Mouse (Mus musculus): ENCODE results near the gene Pik3ca. TPM values are rescaled to one million over a fixed set of nuclear protein-coding genes. Genes with fewer than 3 reads are reported as not detected.
"Not testable (repeated sequence)": the region's sequence is repeated elsewhere in the genome, so short reads cannot be mapped to it uniquely, and the experiment has no call there.

The Pik3ca gene
- polyA plus RNA-seq, 1 experiment from 2014 or later = 11.8 TPM

GRCm38 (mm10) chr3:32428921-32429320 is 31.4 kb downstream of the Pik3ca start:
- Histone ChIP-seq H3K9me3 (no peaks in the 10 kb centered on the region), H3K27me3 (no peaks in the 10 kb centered on the region), H3K4me3 (no peak overlapping the region), H3K27ac (replicated peaks) (no peak overlapping the region), H3K4me1 (replicated peaks) (0 out of 2 replicates have a peak, but pooled peaks cover 2% of the 10 kb centered on the region), H3K36me3 (no peaks in the 10 kb centered on the region), H3K9ac (no peak overlapping the region), H3K4me2 (no peak overlapping the region)
- WGBS = 65% methylated on average over 4 of the region's 4 CpGs
- ATAC-seq (ENCODE audit: low read depth) = no peak

- H3K4me2 ChIP-seq; ATAC-seq (ENCODE audit: low read depth); H3K36me3 ChIP-seq; H3K4me3 ChIP-seq; H3K27ac ChIP-seq (replicated peaks); H3K4me1 ChIP-seq (replicated peaks); H3K9ac ChIP-seq; H3K27me3 ChIP-seq; H3K9me3 ChIP-seq: not testable (repeated sequence)
These were observed 31.9 kb downstream of the Pik3ca start for GRCm38 (mm10) chr3:32429351-32429750.

GRCm38 (mm10) chr3:32430394-32430793 is 32.9 kb downstream of the Pik3ca start:
- no peak overlapping the region for H3K4me2 ChIP-seq
- H3K9me3 ChIP-seq = no peaks in the 10 kb centered on the region
- no peak overlapping the region for H3K9ac ChIP-seq
- no peaks in the 10 kb centered on the region for H3K36me3 ChIP-seq
- 0 out of 2 replicates have a peak, but pooled peaks cover 2% of the 10 kb centered on the region for H3K4me1 ChIP-seq (replicated peaks)
- H3K4me3 ChIP-seq = no peak overlapping the region
- no peak for ATAC-seq (ENCODE audit: low read depth)
- no peaks in the 10 kb centered on the region for H3K27me3 ChIP-seq
- 76% methylated on average over 2 of the region's 2 CpGs for WGBS
- no peak overlapping the region for H3K27ac ChIP-seq (replicated peaks)

- Histone ChIP-seq H3K36me3 (peaks cover 20% of the 10 kb centered on the region), H3K9me3 (no peaks in the 10 kb centered on the region), H3K27ac (replicated peaks) (no peak overlapping the region), H3K4me3 (no peak overlapping the region), H3K27me3 (no peaks in the 10 kb centered on the region), H3K9ac (no peak overlapping the region), H3K4me1 (replicated peaks) (0 out of 2 replicates have a peak, but pooled peaks cover 2% of the 10 kb centered on the region), H3K4me2 (no peak overlapping the region)
- ATAC-seq (ENCODE audit: low read depth) = no peak
- WGBS = 70% methylated on average over 2 of the region's 2 CpGs
These were observed 36.5 kb downstream of the Pik3ca start for GRCm38 (mm10) chr3:32434016-32434415.

- Histone ChIP-seq H3K4me2 (no peak overlapping the region), H3K36me3 (peaks cover 39% of the 10 kb centered on the region), H3K27me3 (no peaks in the 10 kb centered on the region), H3K9me3 (no peaks in the 10 kb centered on the region), H3K27ac (replicated peaks) (no peak overlapping the region), H3K9ac (no peak overlapping the region), H3K4me3 (no peak overlapping the region), H3K4me1 (replicated peaks) (0 out of 2 replicates have a peak, but pooled peaks cover 2% of the 10 kb centered on the region)
- no peak for ATAC-seq (ENCODE audit: low read depth)
- WGBS = 90% methylated on average over 11 of the region's 11 CpGs
These were observed 38.6 kb downstream of the Pik3ca start for GRCm38 (mm10) chr3:32436101-32436500.

GRCm38 (mm10) chr3:32437297-32437696 is 39.8 kb downstream of the Pik3ca start:
- H3K36me3 ChIP-seq = peaks cover 49% of the 10 kb centered on the region
- WGBS = 98% methylated on average over 6 of the region's 6 CpGs
- H3K4me3 ChIP-seq = no peak overlapping the region
- no peak for ATAC-seq (ENCODE audit: low read depth)
- H3K4me1 ChIP-seq (replicated peaks) = 0 out of 2 replicates have a peak, but pooled peaks cover 2% of the 10 kb centered on the region
- no peaks in the 10 kb centered on the region for H3K9me3 ChIP-seq
- H3K9ac ChIP-seq = no peak overlapping the region
- no peaks in the 10 kb centered on the region for H3K27me3 ChIP-seq
- no peak overlapping the region for H3K27ac ChIP-seq (replicated peaks)
- H3K4me2 ChIP-seq = no peak overlapping the region

- Histone ChIP-seq H3K4me2 (no peak overlapping the region), H3K4me1 (replicated peaks) (0 out of 2 replicates have a peak, but pooled peaks cover 2% of the 10 kb centered on the region), H3K27ac (replicated peaks) (no peak overlapping the region), H3K27me3 (no peaks in the 10 kb centered on the region), H3K9me3 (no peaks in the 10 kb centered on the region), H3K4me3 (no peak overlapping the region), H3K9ac (no peak overlapping the region), H3K36me3 (peaks cover 55% of the 10 kb centered on the region)
- no peak for ATAC-seq (ENCODE audit: low read depth)
- WGBS = 95% methylated on average over 6 of the region's 6 CpGs
These were observed 40.3 kb downstream of the Pik3ca start for GRCm38 (mm10) chr3:32437820-32438219.

GRCm38 (mm10) chr3:32438716-32439115 is 41.2 kb downstream of the Pik3ca start:
- Histone ChIP-seq H3K4me1 (replicated peaks) (0 out of 2 replicates have a peak, but pooled peaks cover 2% of the 10 kb centered on the region), H3K36me3 (peaks cover 61% of the 10 kb centered on the region), H3K4me3 (no peak overlapping the region), H3K27ac (replicated peaks) (no peak overlapping the region), H3K27me3 (no peaks in the 10 kb centered on the region), H3K9ac (no peak overlapping the region), H3K9me3 (no peaks in the 10 kb centered on the region), H3K4me2 (no peak overlapping the region)
- no peak for ATAC-seq (ENCODE audit: low read depth)
- 89% methylated on average over 4 of the region's 4 CpGs for WGBS

GRCm38 (mm10) chr3:32441710-32442109 is 44.2 kb downstream of the Pik3ca start:
- peaks cover 77% of the 10 kb centered on the region for H3K36me3 ChIP-seq
- H3K27me3 ChIP-seq = no peaks in the 10 kb centered on the region
- no peak overlapping the region for H3K9ac ChIP-seq
- H3K4me1 ChIP-seq (replicated peaks) = no peaks in the 10 kb centered on the region
- H3K27ac ChIP-seq (replicated peaks) = no peak overlapping the region
- H3K4me2 ChIP-seq = no peak overlapping the region
- H3K4me3 ChIP-seq = no peak overlapping the region
- H3K9me3 ChIP-seq = no peaks in the 10 kb centered on the region
- ATAC-seq (ENCODE audit: low read depth) = no peak

GRCm38 (mm10) chr3:32454329-32455021 is 57.0 kb downstream of the Pik3ca start:
- no peak overlapping the region for H3K9ac ChIP-seq
- WGBS = 54% methylated on average over 11 of the region's 11 CpGs
- ATAC-seq (ENCODE audit: low read depth) = no peak
- no peak overlapping the region for H3K27ac ChIP-seq (replicated peaks)
- H3K9me3 ChIP-seq = no peaks in the 10 kb centered on the region
- no peaks in the 10 kb centered on the region for H3K4me1 ChIP-seq (replicated peaks)
- no peak overlapping the region for H3K4me2 ChIP-seq
- H3K4me3 ChIP-seq = no peak overlapping the region
- peaks cover 77% of the 10 kb centered on the region for H3K36me3 ChIP-seq
- no peaks in the 10 kb centered on the region for H3K27me3 ChIP-seq

- Histone ChIP-seq H3K9ac (no peak overlapping the region), H3K27me3 (no peaks in the 10 kb centered on the region), H3K4me2 (no peak overlapping the region), H3K9me3 (no peaks in the 10 kb centered on the region), H3K4me3 (no peak overlapping the region), H3K36me3 (peaks cover 85% of the 10 kb centered on the region), H3K27ac (replicated peaks) (no peak overlapping the region), H3K4me1 (replicated peaks) (no peaks in the 10 kb centered on the region)
- WGBS = 70% methylated on average over 4 of the region's 4 CpGs
- no peak for ATAC-seq (ENCODE audit: low read depth)
These were observed 62.3 kb downstream of the Pik3ca start for GRCm38 (mm10) chr3:32459777-32460176.

GRCm38 (mm10) chr3:32467321-32467720 is 69.8 kb downstream of the Pik3ca start:
- Histone ChIP-seq H3K4me3 (no peak overlapping the region), H3K27ac (replicated peaks) (no peak overlapping the region), H3K9ac (no peak overlapping the region), H3K4me1 (replicated peaks) (peaks cover 4% of the 10 kb centered on the region; the same call in 1 of the 2 replicates), H3K36me3 (peaks cover 34% of the 10 kb centered on the region), H3K4me2 (no peak overlapping the region), H3K27me3 (no peaks in the 10 kb centered on the region), H3K9me3 (no peaks in the 10 kb centered on the region)
- WGBS = 91% methylated on average over 4 of the region's 4 CpGs
- no peak for ATAC-seq (ENCODE audit: low read depth)

- H3K4me1 ChIP-seq (replicated peaks) = peaks cover 11% of the 10 kb centered on the region; the same call in 1 of the 2 replicates
- H3K27me3 ChIP-seq = no peaks in the 10 kb centered on the region
- ATAC-seq (ENCODE audit: low read depth) = no peak
- 75% methylated on average over 4 of the region's 4 CpGs for WGBS
- peaks cover 24% of the 10 kb centered on the region for H3K36me3 ChIP-seq
- no peak overlapping the region for H3K4me3 ChIP-seq
- no peak overlapping the region for H3K27ac ChIP-seq (replicated peaks)
- no peak overlapping the region for H3K9ac ChIP-seq
- H3K4me2 ChIP-seq = no peak overlapping the region
- no peaks in the 10 kb centered on the region for H3K9me3 ChIP-seq
These were observed 70.9 kb downstream of the Pik3ca start for GRCm38 (mm10) chr3:32468411-32468810.
